Mouse (Mus musculus): ENCODE data around the gene 9930111J21Rik1.

Gene 9930111J21Rik1

DNA sequence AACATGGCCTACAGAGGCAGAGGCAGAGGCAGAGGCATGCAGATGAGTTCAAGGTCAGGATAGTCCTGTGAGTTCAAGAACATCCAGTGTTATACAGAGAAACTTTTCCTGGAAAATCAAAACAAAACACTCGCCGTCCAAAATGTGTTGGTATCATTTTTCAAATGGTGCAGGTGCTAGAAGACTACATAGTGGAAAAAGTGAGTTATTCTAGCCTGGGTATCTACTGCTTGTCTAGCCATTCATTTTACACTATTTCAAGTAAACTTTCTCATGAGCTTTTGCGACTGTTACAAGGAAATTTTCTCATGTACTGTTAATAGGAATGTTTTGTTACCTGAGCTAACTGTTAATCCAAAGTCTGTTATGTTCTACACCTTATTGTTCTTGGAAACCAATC, 60.8 kb downstream of the 9930111J21Rik1 start:
- no peak for DNase-seq (ENCODE audit: low spot score in 2 of 2)

DNA sequence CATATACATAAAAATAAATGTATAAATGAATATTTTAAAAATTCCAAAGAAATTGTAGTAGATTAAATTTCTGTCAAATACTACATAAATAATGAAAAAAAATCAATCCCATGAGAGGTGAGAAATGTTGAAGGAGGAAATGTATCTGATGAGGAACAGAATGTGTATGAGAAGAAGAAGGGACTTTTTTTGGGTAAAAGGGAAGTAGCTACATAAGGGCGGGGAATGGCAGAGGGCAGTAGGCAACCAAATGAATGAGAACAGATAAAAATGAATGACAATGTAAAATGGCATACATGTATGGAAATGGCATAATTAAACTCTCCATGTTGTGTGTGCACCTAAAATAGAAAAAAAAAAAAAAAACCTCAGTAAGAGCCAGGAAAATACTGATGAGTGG, 65.6 kb downstream of the 9930111J21Rik1 start:
- no peak for DNase-seq (ENCODE audit: low spot score in 2 of 2)

GRCm38 (mm10) chr11:48908459-48908858, 70.7 kb downstream of the 9930111J21Rik1 start:
- DNase-seq (ENCODE audit: low spot score in 2 of 2), result no peak

DNA sequence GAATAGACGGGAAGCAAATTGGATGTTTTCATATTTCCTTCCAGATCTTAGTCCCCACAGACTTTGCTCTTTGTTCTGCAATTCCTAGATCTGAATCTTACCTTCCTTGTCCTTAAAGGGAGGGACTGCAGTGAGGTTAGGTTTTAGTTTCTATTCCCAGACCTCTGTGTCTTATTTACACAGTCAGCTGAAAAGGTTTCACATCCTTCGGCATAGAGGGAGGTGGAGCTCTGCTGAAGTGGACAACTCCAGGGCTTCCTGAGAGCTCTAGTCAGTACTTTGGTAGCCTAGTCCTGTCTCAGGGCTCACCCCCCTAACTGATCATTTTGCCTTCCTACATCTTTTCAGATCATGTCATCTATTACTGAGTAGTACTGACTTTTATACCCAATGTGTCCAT, 77.2 kb downstream of the 9930111J21Rik1 start, which contains the start of gene Gm5431:
Gene Gm5431, minus strand, starts transcription at position 194 of the 400 bp plus-strand sequence.
- peak in 1 of 2 experiments; percentile 1 for DNase-seq (ENCODE audit: low spot score in 2 of 2)

- DNase-seq (ENCODE audit: low spot score in 2 of 2), result peak in 1 of 2 experiments; percentile 1
Measured at GRCm38 (mm10) chr11:48901567-48901930, 77.6 kb downstream of the 9930111J21Rik1 start.

GRCm38 (mm10) chr11:48900654-48901566, 78.3 kb downstream of the 9930111J21Rik1 start:
- peak in 1 of 2 experiments; percentile 3 for DNase-seq (ENCODE audit: low spot score in 2 of 2)

DNA sequence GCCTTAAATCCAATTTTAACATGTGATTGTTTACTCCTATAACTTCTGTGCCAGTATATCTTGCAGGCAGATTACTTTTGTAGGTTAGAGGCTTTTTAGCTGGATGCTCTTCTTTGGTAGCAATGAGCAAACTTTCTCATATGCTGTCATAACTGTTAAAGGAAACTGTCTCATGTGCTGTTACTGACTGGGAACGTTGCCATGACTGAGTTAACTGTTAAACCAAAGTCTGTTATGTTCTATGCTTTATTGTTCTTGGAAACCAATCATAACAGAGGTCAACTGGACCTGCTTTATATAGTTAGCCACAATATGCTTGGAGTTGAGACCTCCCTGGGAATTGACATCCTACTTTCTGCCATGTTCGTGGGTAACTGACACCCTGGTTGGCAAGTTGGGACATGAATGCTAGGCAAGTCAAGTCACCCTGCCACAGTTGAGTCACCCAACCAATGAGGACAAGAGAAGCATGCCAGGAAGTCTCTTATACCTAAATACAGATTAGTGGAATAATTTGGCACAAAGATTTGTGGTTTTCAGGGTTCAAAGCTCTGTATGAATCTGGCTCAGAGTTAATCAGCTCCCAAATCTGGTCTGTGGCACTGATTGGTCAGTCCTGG, 80.3 kb downstream of the 9930111J21Rik1 start:
- no peak for DNase-seq (ENCODE audit: low spot score in 2 of 2)

Data from spleen, postnatal 14 days (tissue).